Mouse (Mus musculus): Measurements from ENCODE around the gene Entpd3. TPM values are rescaled to one million over a fixed set of nuclear protein-coding genes. Genes with fewer than 3 reads are reported as not detected.

The Entpd3 gene
- polyA plus RNA-seq, 1 experiment from 2014 or later, result 0.09 TPM

DNA sequence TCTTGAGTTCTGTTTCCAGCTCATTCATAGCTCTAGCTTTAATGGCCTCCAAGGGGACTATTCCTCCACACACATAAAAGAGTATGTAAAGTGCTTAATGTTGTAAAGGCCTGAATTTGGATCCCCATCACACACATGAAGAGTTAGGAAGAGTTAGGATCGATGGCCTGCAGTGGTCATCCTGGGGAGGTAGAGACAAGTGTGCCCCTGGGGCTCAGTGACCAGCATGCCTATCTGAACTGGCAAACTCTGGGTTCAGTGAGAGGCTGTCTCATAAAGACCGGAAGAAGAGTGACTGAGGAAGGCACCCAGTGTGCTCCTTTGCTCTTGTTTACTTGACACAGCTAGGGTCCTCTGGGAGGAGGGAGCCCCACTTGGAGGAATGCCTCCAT, 30.7 kb downstream of the Entpd3 start:
- peak overlapping the region; percentile 79 for H3K27ac ChIP-seq
- 38% methylated on average over 2 of the region's 2 CpGs for WGBS (ENCODE audit: insufficient replicate concordance)
- peak overlapping the region; percentile 88 for H3K4me2 ChIP-seq
- peak overlapping the region; percentile 86 for H3K4me3 ChIP-seq (replicated peaks)
- peaks cover 36% of the 10 kb centered on the region for H3K36me3 ChIP-seq
- H3K27me3 ChIP-seq, result no peaks in the 10 kb centered on the region
- DNase-seq (no peak), ATAC-seq (ENCODE audit: low read depth) (no peak)
- peaks cover 76% of the 10 kb centered on the region for H3K4me1 ChIP-seq (replicated peaks)
- H3K9ac ChIP-seq, result peak overlapping the region; percentile 90
- H3K9me3 ChIP-seq (replicated peaks), result 0 out of 2 replicates have a peak, but pooled peaks cover 2% of the 10 kb centered on the region

DNA sequence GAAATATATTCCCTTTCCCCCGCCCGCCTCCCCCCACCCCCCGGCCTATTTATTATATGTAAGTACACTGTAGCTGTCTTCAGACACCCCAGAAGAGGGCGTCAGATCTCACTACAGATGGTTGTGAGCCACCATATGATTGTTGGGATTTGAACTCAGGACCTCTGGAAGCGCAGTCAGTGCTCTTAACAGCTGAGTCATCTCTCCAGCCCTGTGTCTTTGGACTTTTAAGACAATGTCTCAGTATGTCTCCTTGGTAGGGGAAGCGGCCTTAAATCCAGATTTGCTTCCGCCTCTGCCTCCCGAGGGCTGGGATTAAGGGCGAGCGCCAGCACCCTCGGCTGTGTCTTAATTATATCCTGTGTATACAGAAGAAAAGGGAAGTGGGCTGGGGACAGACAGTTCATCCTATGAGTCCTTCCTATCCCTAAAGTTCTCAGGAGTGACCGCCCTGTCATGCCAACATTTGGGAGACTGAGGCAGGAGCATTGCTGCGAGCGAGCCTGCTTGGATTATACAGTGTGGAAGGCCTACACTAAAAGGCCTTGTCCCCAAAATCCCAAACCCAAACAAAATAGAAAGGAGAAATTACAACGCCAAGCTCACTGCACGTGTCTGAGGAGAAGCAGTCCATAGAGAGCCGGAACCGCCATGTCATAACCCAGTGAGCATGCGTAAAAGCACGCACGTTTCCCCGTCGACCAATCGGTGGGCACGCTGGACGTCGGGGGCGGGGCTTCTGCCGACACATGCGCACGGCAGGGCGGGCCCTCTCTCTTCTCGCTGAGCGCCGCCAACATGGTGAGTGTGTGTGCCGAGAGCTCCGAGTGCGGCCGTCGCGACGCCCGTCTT, 31.3 kb downstream of the Entpd3 start, which contains the start of gene Rpl14:
Gene Rpl14 (plus strand): TSS at position 704 of the 852 bp plus-strand sequence.
- Histone ChIP-seq H3K27me3 (no peaks in the 10 kb centered on the region), H3K9me3 (replicated peaks) (0 out of 2 replicates have a peak, but pooled peaks cover 2% of the 10 kb centered on the region), H3K4me1 (replicated peaks) (peaks cover 82% of the 10 kb centered on the region), H3K36me3 (peaks cover 42% of the 10 kb centered on the region), H3K4me3 (replicated peaks) (peak within 1 kb of the TSS; percentile 86), H3K4me2 (peak within 1 kb of the TSS; percentile 88), H3K27ac (peak within 1 kb of the TSS; percentile 87), H3K9ac (peak within 1 kb of the TSS; percentile 90)
- WGBS (ENCODE audit: insufficient replicate concordance), result 4% methylated on average over 40 of the region's 43 CpGs
- DNase-seq (peak; percentile 98), ATAC-seq (ENCODE audit: low read depth) (peak; percentile 91)

DNA sequence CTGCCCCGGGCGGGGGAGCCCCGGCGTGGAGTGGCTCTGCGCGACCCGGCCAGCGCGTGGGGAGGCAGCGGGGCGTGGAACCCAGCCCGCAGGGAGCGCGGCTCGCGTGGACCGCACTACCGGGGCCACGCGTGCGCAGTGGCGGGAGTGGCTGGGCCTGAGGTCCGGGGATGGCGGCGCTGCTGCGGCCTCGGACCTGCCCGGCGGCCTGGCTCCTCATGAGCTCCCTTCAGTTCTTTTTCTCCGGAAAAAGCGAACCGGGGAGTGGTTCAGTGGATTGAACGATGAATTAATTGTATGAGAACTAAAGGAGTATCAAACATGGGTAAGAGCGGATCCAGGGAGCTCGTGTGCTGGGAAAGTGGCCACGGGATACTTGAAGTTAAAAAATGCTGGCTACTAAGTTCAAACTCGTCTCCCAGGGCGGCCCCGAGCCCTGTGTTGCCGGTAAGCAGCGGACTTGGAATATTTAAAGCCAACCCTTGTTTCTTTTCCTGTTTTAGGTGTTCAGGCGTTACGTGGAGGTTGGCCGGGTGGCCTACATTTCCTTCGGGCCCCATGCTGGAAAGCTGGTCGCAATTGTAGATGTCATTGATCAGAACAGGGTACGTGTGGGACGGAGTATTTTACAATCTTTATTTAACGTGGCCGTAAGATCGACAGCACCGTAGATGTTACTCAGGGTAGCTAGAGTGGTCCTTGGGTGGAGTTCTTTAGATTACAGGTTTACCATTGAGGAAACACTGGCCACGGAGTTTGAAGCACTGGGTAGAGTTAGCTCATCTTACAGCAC, 32.2 kb downstream of the Entpd3 start:
- under 1% methylated on average over 53 of the region's 53 CpGs for WGBS (ENCODE audit: insufficient replicate concordance)
- peak overlapping the region; percentile 88 for H3K4me2 ChIP-seq
- H3K4me1 ChIP-seq (replicated peaks), result peaks cover 86% of the 10 kb centered on the region

DNA sequence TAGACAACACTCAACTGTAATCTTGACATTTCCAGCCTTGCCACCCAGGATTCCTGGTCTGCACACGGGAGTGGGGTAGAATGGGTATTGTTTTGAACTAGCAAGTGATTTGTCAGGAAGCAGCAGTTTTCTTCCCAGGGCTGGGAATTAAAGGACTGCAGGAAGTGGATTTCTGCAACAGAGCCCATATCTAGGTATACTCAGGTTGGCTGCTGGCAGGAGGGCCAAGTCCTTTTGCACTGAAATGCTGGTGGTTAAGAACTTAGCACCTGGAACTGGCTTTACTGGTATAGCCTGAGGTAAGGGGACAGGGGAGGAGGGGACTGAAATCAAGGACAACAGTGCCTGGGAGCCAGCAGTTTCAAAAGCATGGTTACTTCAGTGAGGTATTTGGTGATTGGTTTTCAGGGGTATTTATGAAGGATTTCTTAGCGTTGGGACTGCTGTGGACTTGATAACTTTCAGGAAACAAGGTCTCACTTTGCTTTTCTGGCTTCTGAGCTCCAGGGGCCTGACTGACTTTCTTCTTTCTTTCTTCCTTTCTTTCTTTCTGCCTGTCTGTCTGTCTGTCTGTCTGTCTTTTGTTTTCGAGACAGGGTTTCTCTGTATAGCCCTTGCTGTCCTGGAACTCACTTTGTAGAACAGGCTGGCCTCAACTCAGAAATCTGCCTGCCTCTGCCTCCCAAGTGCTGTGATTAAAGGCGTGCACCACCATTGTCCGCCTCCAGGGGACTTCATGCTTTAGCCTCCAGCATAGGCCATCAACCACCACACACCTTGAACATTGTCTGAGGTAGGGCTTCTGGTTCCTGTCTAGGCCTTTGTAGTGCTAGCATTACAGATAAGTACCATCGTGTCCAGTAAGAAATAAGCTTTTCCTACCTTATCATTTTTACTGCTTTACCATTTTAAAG, 36.4 kb downstream of the Entpd3 start:
- Histone ChIP-seq H3K4me2 (peak overlapping the region; percentile 88), H3K36me3 (peaks cover 43% of the 10 kb centered on the region), H3K27me3 (no peaks in the 10 kb centered on the region), H3K9ac (peak overlapping the region; percentile 87), H3K4me3 (replicated peaks) (peak overlapping the region; percentile 76), H3K9me3 (replicated peaks) (no peaks in the 10 kb centered on the region), H3K27ac (peak overlapping the region; percentile 74), H3K4me1 (replicated peaks) (peaks cover 69% of the 10 kb centered on the region)
- ATAC-seq (ENCODE audit: low read depth) (no peak), DNase-seq (no peak)
- WGBS (ENCODE audit: insufficient replicate concordance), result 40% methylated on average over 6 of the region's 6 CpGs

More for the DNA sequence above, 32.2 kb downstream of the Entpd3 start:
- Histone ChIP-seq H3K36me3 (peaks cover 46% of the 10 kb centered on the region), H3K9me3 (replicated peaks) (0 out of 2 replicates have a peak, but pooled peaks cover 2% of the 10 kb centered on the region), H3K9ac (peak overlapping the region; percentile 90), H3K27me3 (no peaks in the 10 kb centered on the region), H3K4me3 (replicated peaks) (peak overlapping the region; percentile 86), H3K27ac (peak overlapping the region; percentile 87)
- peak; percentile 68 for ATAC-seq (ENCODE audit: low read depth)
- DNase-seq, result no peak

DNA sequence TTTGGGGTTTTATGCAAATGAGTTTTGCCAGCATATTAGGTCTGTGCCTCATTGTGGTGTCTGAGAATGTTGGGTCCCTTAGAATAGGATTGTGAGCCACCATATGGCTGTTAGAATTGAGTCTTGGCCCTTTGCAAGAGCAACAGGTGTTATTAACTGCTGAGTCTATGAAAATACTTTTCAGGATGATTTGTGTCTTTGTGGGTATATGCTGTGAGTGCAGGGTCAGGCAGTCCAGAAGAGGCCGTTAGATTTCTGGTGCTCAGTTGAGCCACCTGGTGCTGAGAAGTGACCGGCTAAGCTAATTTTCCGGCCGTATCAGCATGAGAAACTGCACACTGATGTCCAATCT, 37.0 kb downstream of the Entpd3 start:
- Histone ChIP-seq H3K27me3 (no peaks in the 10 kb centered on the region), H3K9ac (peak overlapping the region; percentile 87), H3K4me3 (replicated peaks) (peak overlapping the region; percentile 76), H3K9me3 (replicated peaks) (no peaks in the 10 kb centered on the region), H3K4me1 (replicated peaks) (peaks cover 69% of the 10 kb centered on the region), H3K27ac (peak overlapping the region; percentile 74), H3K36me3 (peaks cover 43% of the 10 kb centered on the region), H3K4me2 (peak overlapping the region; percentile 88)
- ATAC-seq (ENCODE audit: low read depth) (no peak), DNase-seq (no peak)
- 4% methylated on average over 4 of the region's 4 CpGs for WGBS (ENCODE audit: insufficient replicate concordance)

DNA sequence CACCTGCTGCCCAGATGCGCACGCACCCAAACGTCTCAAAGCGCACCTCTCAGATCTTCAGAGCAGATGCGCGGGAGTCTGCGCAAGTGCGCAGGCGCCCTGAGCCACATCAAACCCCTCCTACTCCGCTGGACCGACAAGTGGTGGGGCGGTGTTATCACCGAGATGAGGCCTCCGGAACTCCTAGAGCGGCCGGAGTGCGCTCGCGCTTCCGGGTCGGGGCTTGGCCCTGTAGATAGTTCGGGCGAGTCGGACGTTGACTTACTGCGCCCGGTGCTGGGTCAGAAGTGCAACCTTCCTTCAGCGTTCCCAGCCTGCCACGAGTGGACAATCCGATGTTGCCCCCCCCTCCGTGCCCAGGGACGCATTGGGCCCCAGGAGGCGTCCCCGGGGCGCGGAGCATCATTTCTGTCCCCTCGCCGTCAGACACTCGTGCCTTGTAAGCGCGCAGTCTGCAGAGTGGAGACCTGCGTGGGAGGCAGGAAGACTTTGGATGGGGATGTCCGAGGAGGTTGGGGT, 37.6 kb downstream of the Entpd3 start:
- DNase-seq (peak; percentile 93), ATAC-seq (ENCODE audit: low read depth) (peak; percentile 95)
- WGBS (ENCODE audit: insufficient replicate concordance), result under 1% methylated on average over 43 of the region's 43 CpGs
- H3K4me2 ChIP-seq, result peak overlapping the region; percentile 88
- no peaks in the 10 kb centered on the region for H3K9me3 ChIP-seq (replicated peaks)
- no peaks in the 10 kb centered on the region for H3K27me3 ChIP-seq
- H3K36me3 ChIP-seq, result peaks cover 42% of the 10 kb centered on the region
- H3K27ac ChIP-seq, result peak overlapping the region; percentile 78
- H3K9ac ChIP-seq, result peak overlapping the region; percentile 87
- H3K4me3 ChIP-seq (replicated peaks), result peak overlapping the region; percentile 76
- peaks cover 73% of the 10 kb centered on the region for H3K4me1 ChIP-seq (replicated peaks)

DNA sequence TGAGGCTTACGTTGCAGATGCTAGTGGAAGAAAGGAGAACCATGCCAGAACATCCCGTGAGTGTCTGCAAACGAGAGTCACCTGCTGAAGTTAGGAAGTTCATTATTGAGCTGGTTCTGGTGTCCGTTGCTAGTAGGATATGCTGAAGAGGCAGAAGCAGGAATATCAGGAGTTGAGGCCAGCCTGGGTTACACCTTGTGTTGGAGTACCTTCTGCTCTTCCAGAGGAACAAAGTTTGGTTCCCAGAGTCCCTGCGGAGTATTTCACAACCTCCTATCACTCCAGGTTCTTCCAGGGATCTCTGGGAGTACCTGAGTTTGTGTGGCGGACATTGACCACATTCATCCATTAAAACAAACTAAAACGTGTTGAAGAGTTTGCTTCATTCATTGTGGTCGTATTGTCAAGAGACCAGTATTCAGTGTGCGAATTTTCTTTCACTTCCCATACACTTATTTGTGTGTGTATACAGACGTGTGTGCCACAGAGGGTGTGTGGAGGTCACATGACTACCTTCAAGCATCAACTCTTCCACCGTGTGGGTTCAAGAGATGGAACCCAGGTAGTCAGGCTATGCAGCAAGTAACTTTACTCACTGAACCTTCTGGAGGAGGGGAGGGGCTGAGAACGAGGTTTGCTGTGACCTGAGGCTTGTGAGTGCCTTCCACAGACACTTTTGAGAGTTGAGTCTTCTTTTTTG, 38.2 kb downstream of the Entpd3 start:
- Histone ChIP-seq H3K4me2 (peak overlapping the region; percentile 88), H3K4me3 (replicated peaks) (peak overlapping the region; percentile 76), H3K9ac (peak overlapping the region; percentile 87), H3K27ac (peak overlapping the region; percentile 78), H3K4me1 (replicated peaks) (peaks cover 73% of the 10 kb centered on the region), H3K9me3 (replicated peaks) (no peaks in the 10 kb centered on the region), H3K36me3 (peaks cover 35% of the 10 kb centered on the region), H3K27me3 (no peaks in the 10 kb centered on the region)
- ATAC-seq (ENCODE audit: low read depth), result no peak
- DNase-seq, result no peak
- 38% methylated on average over 12 of the region's 12 CpGs for WGBS (ENCODE audit: insufficient replicate concordance)

DNA sequence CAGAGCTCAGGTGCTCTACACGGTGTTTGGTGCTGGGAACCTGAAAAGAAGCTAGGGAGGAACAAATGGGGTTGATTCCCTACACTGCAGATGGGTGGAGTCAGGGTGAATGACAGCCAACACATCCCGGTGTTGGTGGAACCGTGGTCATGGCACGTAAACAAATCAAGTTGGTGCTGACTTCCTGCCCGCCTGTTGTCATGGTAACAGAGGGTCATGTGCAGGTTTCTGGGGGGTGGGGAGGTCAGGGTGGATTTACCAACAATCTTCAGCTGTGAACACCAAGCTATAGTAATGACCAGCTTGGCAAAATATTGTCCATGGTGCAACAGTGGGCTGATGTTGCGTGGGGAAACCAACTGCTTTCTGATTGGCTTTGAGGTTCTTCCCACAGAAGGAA, 39.1 kb downstream of the Entpd3 start:
- no peaks in the 10 kb centered on the region for H3K9me3 ChIP-seq (replicated peaks)
- no peak overlapping the region for H3K9ac ChIP-seq
- WGBS (ENCODE audit: insufficient replicate concordance), result 40% methylated on average over 6 of the region's 6 CpGs
- no peak overlapping the region for H3K27ac ChIP-seq
- no peak for ATAC-seq (ENCODE audit: low read depth)
- DNase-seq, result no peak
- H3K36me3 ChIP-seq, result peaks cover 27% of the 10 kb centered on the region
- H3K4me2 ChIP-seq, result 0 out of 2 replicates have a peak overlapping the region, but pooled peaks have one; percentile 88
- peaks cover 71% of the 10 kb centered on the region for H3K4me1 ChIP-seq (replicated peaks)
- no peaks in the 10 kb centered on the region for H3K27me3 ChIP-seq
- H3K4me3 ChIP-seq (replicated peaks), result no peak overlapping the region

DNA sequence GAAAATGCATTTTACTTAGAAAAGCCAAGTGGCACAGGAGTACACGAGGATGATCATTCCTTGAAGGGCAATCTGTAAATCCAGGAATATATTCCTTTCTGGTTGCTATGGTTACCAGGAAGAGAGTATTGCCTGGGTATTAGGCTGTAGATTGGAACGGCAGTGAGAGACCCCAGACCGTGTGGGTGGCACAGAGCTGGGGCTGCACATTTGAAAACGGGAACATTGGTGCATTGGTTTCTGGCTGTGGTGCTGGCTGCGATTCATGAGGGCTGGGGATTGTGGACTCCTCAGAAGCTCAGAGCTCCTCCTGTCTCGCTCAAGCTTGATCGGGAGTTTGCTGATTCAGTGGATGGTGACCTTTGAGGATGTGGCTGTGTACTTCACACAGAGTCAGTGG, 40.2 kb downstream of the Entpd3 start:
- H3K36me3 ChIP-seq, result peaks cover 16% of the 10 kb centered on the region
- DNase-seq (no peak), ATAC-seq (ENCODE audit: low read depth) (no peak)
- H3K4me1 ChIP-seq (replicated peaks), result peaks cover 61% of the 10 kb centered on the region
- H3K27me3 ChIP-seq, result no peaks in the 10 kb centered on the region
- 67% methylated on average over 7 of the region's 7 CpGs for WGBS (ENCODE audit: insufficient replicate concordance)
- no peaks in the 10 kb centered on the region for H3K9me3 ChIP-seq (replicated peaks)
- no peak overlapping the region for H3K9ac ChIP-seq
- H3K4me2 ChIP-seq, result no peak overlapping the region
- no peak overlapping the region for H3K4me3 ChIP-seq (replicated peaks)
- no peak overlapping the region for H3K27ac ChIP-seq
